Mouse (Mus musculus): ENCODE data around the gene Wfdc3. TPM values are rescaled to one million over a fixed set of nuclear protein-coding genes. Genes with fewer than 3 reads are reported as not detected.

Wfdc3 gene
- polyA plus RNA-seq, 1 experiment from 2014 or later: 0.44 TPM

Other genes with a start within 250 kb of the Wfdc3 start
- 50.0 and 55.3 TPM in 2 replicates for gene Pigt, start 248.4 kb downstream of the Wfdc3 start, polyA plus RNA-seq (2016; fragmentation: Nextera tagmentation; extraction: Ambion mirVana)
- gene Wfdc2, start 183.5 kb downstream of the Wfdc3 start, polyA plus RNA-seq (2016; fragmentation: Nextera tagmentation; extraction: Ambion mirVana): 5.1 and 6.5 TPM in 2 replicates
- not detected in 2 replicates for gene Spint3, start 172.5 kb downstream of the Wfdc3 start, polyA plus RNA-seq (2016; fragmentation: Nextera tagmentation; extraction: Ambion mirVana)
- not detected in 2 replicates for gene Wfdc6a, start 160.5 kb downstream of the Wfdc3 start, polyA plus RNA-seq (2016; fragmentation: Nextera tagmentation; extraction: Ambion mirVana)
- gene Eppin, start 152.3 kb downstream of the Wfdc3 start, polyA plus RNA-seq (2016; fragmentation: Nextera tagmentation; extraction: Ambion mirVana): not detected in 2 replicates
- gene Wfdc6b, start 132.4 kb downstream of the Wfdc3 start, polyA plus RNA-seq (2016; fragmentation: Nextera tagmentation; extraction: Ambion mirVana): not detected in 2 replicates
- not detected in 2 replicates for gene Wfdc8, start 132.3 kb downstream of the Wfdc3 start, polyA plus RNA-seq (2016; fragmentation: Nextera tagmentation; extraction: Ambion mirVana)
- gene Wfdc16, start 107.1 kb downstream of the Wfdc3 start, polyA plus RNA-seq (2016; fragmentation: Nextera tagmentation; extraction: Ambion mirVana): not detected in 2 replicates
- gene Wfdc10, start 89.9 kb downstream of the Wfdc3 start, polyA plus RNA-seq (2016; fragmentation: Nextera tagmentation; extraction: Ambion mirVana): 0.48 and 0.51 TPM in 2 replicates
- gene Wfdc9, start 89.3 kb downstream of the Wfdc3 start, polyA plus RNA-seq (2016; fragmentation: Nextera tagmentation; extraction: Ambion mirVana): not detected in 2 replicates
- not detected in 2 replicates for gene Wfdc11, start 71.8 kb downstream of the Wfdc3 start, polyA plus RNA-seq (2016; fragmentation: Nextera tagmentation; extraction: Ambion mirVana)
- gene Wfdc13, start 60.8 kb downstream of the Wfdc3 start, polyA plus RNA-seq (2016; fragmentation: Nextera tagmentation; extraction: Ambion mirVana): not detected in 2 replicates
- not detected in 2 replicates for gene Spint4, start 47.4 kb downstream of the Wfdc3 start, polyA plus RNA-seq (2016; fragmentation: Nextera tagmentation; extraction: Ambion mirVana)
- gene Spint5, start 30.6 kb downstream of the Wfdc3 start, polyA plus RNA-seq (2016; fragmentation: Nextera tagmentation; extraction: Ambion mirVana): not detected in 2 replicates
- gene Dnttip1, start 52 bp upstream of the Wfdc3 start, polyA plus RNA-seq (2016; fragmentation: Nextera tagmentation; extraction: Ambion mirVana): 85.6 and 92.2 TPM in 2 replicates
- gene Ube2c, start 24.0 kb upstream of the Wfdc3 start, polyA plus RNA-seq (2016; fragmentation: Nextera tagmentation; extraction: Ambion mirVana): 311 and 340 TPM in 2 replicates
- gene Tnnc2, start 34.0 kb upstream of the Wfdc3 start, polyA plus RNA-seq (2016; fragmentation: Nextera tagmentation; extraction: Ambion mirVana): 26.2 and 36.5 TPM in 2 replicates
- gene Snx21, start 39.9 kb upstream of the Wfdc3 start, polyA plus RNA-seq (2016; fragmentation: Nextera tagmentation; extraction: Ambion mirVana): 14.2 and 15.6 TPM in 2 replicates
- 15.9 and 19.6 TPM in 2 replicates for gene Acot8, start 59.0 kb upstream of the Wfdc3 start, polyA plus RNA-seq (2016; fragmentation: Nextera tagmentation; extraction: Ambion mirVana)
- 11.8 and 14.1 TPM in 2 replicates for gene Zswim3, start 59.2 kb upstream of the Wfdc3 start, polyA plus RNA-seq (2016; fragmentation: Nextera tagmentation; extraction: Ambion mirVana)
- gene Zswim1, start 76.8 kb upstream of the Wfdc3 start, polyA plus RNA-seq (2016; fragmentation: Nextera tagmentation; extraction: Ambion mirVana): 22.8 and 23.7 TPM in 2 replicates
- not detected in 2 replicates for gene Spata25, start 82.6 kb upstream of the Wfdc3 start, polyA plus RNA-seq (2016; fragmentation: Nextera tagmentation; extraction: Ambion mirVana)
- gene Ctsa, start 86.9 kb upstream of the Wfdc3 start, polyA plus RNA-seq (2016; fragmentation: Nextera tagmentation; extraction: Ambion mirVana): 105 and 114 TPM in 2 replicates
- gene Neurl2, start 87.5 kb upstream of the Wfdc3 start, polyA plus RNA-seq (2016; fragmentation: Nextera tagmentation; extraction: Ambion mirVana): 4.5 and 5.6 TPM in 2 replicates
- gene Pltp, start 111.8 kb upstream of the Wfdc3 start, polyA plus RNA-seq (2016; fragmentation: Nextera tagmentation; extraction: Ambion mirVana): 87.9 and 93.1 TPM in 2 replicates
- 83.4 and 86.4 TPM in 2 replicates for gene Pcif1, start 133.4 kb upstream of the Wfdc3 start, polyA plus RNA-seq (2016; fragmentation: Nextera tagmentation; extraction: Ambion mirVana)
- 14.5 and 17.2 TPM in 2 replicates for gene Zfp335, start 165.8 kb upstream of the Wfdc3 start, polyA plus RNA-seq (2016; fragmentation: Nextera tagmentation; extraction: Ambion mirVana)
- gene Mmp9, start 194.8 kb upstream of the Wfdc3 start, polyA plus RNA-seq (2016; fragmentation: Nextera tagmentation; extraction: Ambion mirVana): 5.0 TPM in 2 replicates
- gene Slc12a5, start 214.9 kb upstream of the Wfdc3 start, polyA plus RNA-seq (2016; fragmentation: Nextera tagmentation; extraction: Ambion mirVana): 12.7 and 13.9 TPM in 2 replicates